Mouse (Mus musculus): ENCODE data around the gene Psg19.

- TF ChIP-seq POLR2A (IDR thresholded peaks at IDR 0.05; ENCODE audit: low read depth, low read length) = no peak
- no peak for TF ChIP-seq CTCF (conservative IDR thresholded peaks at IDR 0.05; ENCODE audit: insufficient read depth, insufficient read length, low read depth, low read length)
Observed at GRCm38 (mm10) chr7:18798420-18798819, at the start of gene Psg19.

Measured in kidney, adult 2 months (tissue).